In genomic region chr19:3684414-3684813, GRCm38 (mm10) we compare ENCODE assay signal across 8 mouse cellular contexts. TPM values are rescaled to one million over a fixed set of nuclear protein-coding genes. Genes with fewer than 3 reads are reported as not detected.
DNase-seq lines count a peak whose midpoint lies in the region; ATAC-seq and TF ChIP-seq lines count a peak whose summit lies in the region.

No protein-coding gene starts in this region.

- no peak for TF ChIP-seq CTCF in kidney, adult 2 months (conservative IDR thresholded peaks at IDR 0.05; ENCODE audit: insufficient read depth, insufficient read length, low read depth, low read length)

- no peaks in the 10 kb centered on the region for H3K9me3 ChIP-seq in heart, embryonic 12.5 days (replicated peaks)
- H3K9me3 ChIP-seq in hindbrain, embryonic 14.5 days (ENCODE audit: control insufficient read depth, low read length) = no peaks in the 10 kb centered on the region
- no peaks in the 10 kb centered on the region for H3K9me3 ChIP-seq in midbrain, embryonic 13.5 days

- TF ChIP-seq POLR2A in kidney, adult 2 months (IDR thresholded peaks at IDR 0.05; ENCODE audit: low read depth, low read length) = no peak

- peak overlapping the region; percentile 95; the same call in 1 of the 2 replicates for H3K9ac ChIP-seq in heart, embryonic 12.5 days
- 0 out of 2 replicates have a peak overlapping the region, but pooled peaks have one; percentile 4 for H3K9ac ChIP-seq in hindbrain, embryonic 14.5 days
- H3K9ac ChIP-seq in midbrain, embryonic 13.5 days (replicated peaks) = no peak overlapping the region; the same call in 1 of the 2 replicates

- H3K27ac ChIP-seq in heart, embryonic 12.5 days (ENCODE audit: poor library complexity, severe bottlenecking) = 0 out of 2 replicates have a peak overlapping the region, but pooled peaks have one; percentile 70
- H3K27ac ChIP-seq in hindbrain, embryonic 14.5 days = no peak overlapping the region
- H3K27ac ChIP-seq in midbrain, embryonic 13.5 days = no peak overlapping the region
- no peak overlapping the region for H3K27ac ChIP-seq in kidney, adult 2 months (ENCODE audit: insufficient read depth, low read depth, low read length)

- no peaks in the 10 kb centered on the region for H3K36me3 ChIP-seq in heart, embryonic 12.5 days
- no peaks in the 10 kb centered on the region for H3K36me3 ChIP-seq in hindbrain, embryonic 14.5 days (replicated peaks; ENCODE audit: control insufficient read depth, insufficient read depth)
- no peaks in the 10 kb centered on the region for H3K36me3 ChIP-seq in midbrain, embryonic 13.5 days
- no peaks in the 10 kb centered on the region for H3K36me3 ChIP-seq in kidney, adult 2 months (ENCODE audit: control insufficient read depth, insufficient read depth, low read length)

- no peak for DNase-seq in heart, postnatal 14 days
- DNase-seq in embryo, embryonic 10.5 days (ENCODE audit: low spot score) = peak; percentile 45
- DNase-seq in hindbrain, embryonic 14.5 days (ENCODE audit: low spot score) = no peak
- DNase-seq in adrenal gland, postnatal 14 days = no peak
- no peak for DNase-seq in gastrocnemius, postnatal 14 days
- no peak for DNase-seq in kidney, adult 2 months

- ATAC-seq in heart, embryonic 12.5 days (ENCODE audit: insufficient number of reproducible peaks, low FRiP score) = no peak
- ATAC-seq in hindbrain, embryonic 14.5 days (ENCODE audit: low FRiP score) = no peak
- ATAC-seq in midbrain, embryonic 13.5 days = no peak

- peak overlapping the region; percentile 89 for H3K4me3 ChIP-seq in heart, embryonic 12.5 days
- H3K4me3 ChIP-seq in hindbrain, embryonic 14.5 days (replicated peaks; ENCODE audit: low read length) = no peak overlapping the region
- H3K4me3 ChIP-seq in midbrain, embryonic 13.5 days (replicated peaks) = no peak overlapping the region
- no peak overlapping the region for H3K4me3 ChIP-seq in kidney, adult 2 months (ENCODE audit: insufficient read depth, low read depth, low read length)

- WGBS in heart, embryonic 12.5 days = 21% methylated on average over 1 of the region's 1 CpGs
- WGBS in hindbrain, embryonic 14.5 days = 22% methylated on average over 1 of the region's 1 CpGs
- WGBS in midbrain, embryonic 13.5 days = 10% methylated on average over 1 of the region's 1 CpGs
- WGBS in kidney, adult 2 months = 62% methylated on average over 1 of the region's 1 CpGs

- peaks cover 60% of the 10 kb centered on the region for H3K4me1 ChIP-seq in heart, embryonic 12.5 days (replicated peaks)
- H3K4me1 ChIP-seq in hindbrain, embryonic 14.5 days (replicated peaks; ENCODE audit: control insufficient read depth, insufficient read depth, low read length) = peaks cover 25% of the 10 kb centered on the region
- peaks cover 33% of the 10 kb centered on the region for H3K4me1 ChIP-seq in midbrain, embryonic 13.5 days (replicated peaks)
- H3K4me1 ChIP-seq in kidney, adult 2 months (ENCODE audit: control insufficient read depth, insufficient read depth, low read length) = peaks cover 42% of the 10 kb centered on the region

- H3K27me3 ChIP-seq in heart, embryonic 12.5 days (replicated peaks) = no peaks in the 10 kb centered on the region
- peaks cover 14% of the 10 kb centered on the region for H3K27me3 ChIP-seq in hindbrain, embryonic 14.5 days (ENCODE audit: control insufficient read depth, insufficient read depth, low read length)
- peaks cover 21% of the 10 kb centered on the region for H3K27me3 ChIP-seq in midbrain, embryonic 13.5 days
- no peaks in the 10 kb centered on the region for H3K27me3 ChIP-seq in kidney, adult 2 months (replicated peaks; ENCODE audit: control insufficient read depth, insufficient read depth, low read length)

- intact Hi-C loops in heart, postnatal 14 days (cut with DNase I) = loop anchor here (2.0 to 10.0 kb wide), 4 partner anchors 16 to 360 kb away; partner anchors contain the start of gene Cpt1a
- intact Hi-C loops in gastrocnemius, postnatal 14 days (cut with DNase I; ENCODE audit: low total_unique reads) = no loop called here

- H3K4me2 ChIP-seq in heart, embryonic 12.5 days = peak overlapping the region; percentile 96
- peak overlapping the region; percentile 100 for H3K4me2 ChIP-seq in hindbrain, embryonic 14.5 days (replicated peaks)
- peak overlapping the region; percentile 100 for H3K4me2 ChIP-seq in midbrain, embryonic 13.5 days (replicated peaks)

RNA-seq across cellular contexts. Expression of gene Lrp5, which starts 1.9 kb away (rescaled TPM):
- polyA plus RNA-seq in heart, embryonic 12.5 days (2016; fragmentation: Nextera tagmentation; extraction: Ambion mirVana) = 3.3 and 4.2 TPM in 2 replicates
- 10 to 100 TPM; 47.8 to 52.8 TPM for total RNA-seq in heart, postnatal 14 days (2021)
- polyA plus RNA-seq in hindbrain, embryonic 14.5 days (2014; fragmentation: Nextera tagmentation; extraction: Ambion mirVana) = 1.4 and 1.8 TPM in 2 replicates
- 1.5 and 1.7 TPM in 2 replicates for polyA plus RNA-seq in midbrain, embryonic 13.5 days (2015; fragmentation: Nextera tagmentation; extraction: Ambion mirVana)
- 96.5 and 97.9 TPM in 2 replicates for total RNA-seq in adrenal gland, postnatal 14 days (2021)
- total RNA-seq in gastrocnemius, postnatal 14 days (2021) = 10 to 100 TPM; 33.0 to 39.3 TPM
- 33.9 and 34.2 TPM in 2 replicates for polyA plus RNA-seq in kidney, adult 2 months (2012; rRNA removed)

RNA-seq across cellular contexts. Expression of gene 1810055G02Rik, which starts 23.7 kb away (rescaled TPM):
- polyA plus RNA-seq in heart, embryonic 12.5 days (2016; fragmentation: Nextera tagmentation; extraction: Ambion mirVana) = 25.7 and 26.7 TPM in 2 replicates
- 1 to 10 TPM; 8.9 TPM for total RNA-seq in heart, postnatal 14 days (2021)
- polyA plus RNA-seq in hindbrain, embryonic 14.5 days (2014; fragmentation: Nextera tagmentation; extraction: Ambion mirVana) = 34.0 and 38.1 TPM in 2 replicates
- polyA plus RNA-seq in midbrain, embryonic 13.5 days (2015; fragmentation: Nextera tagmentation; extraction: Ambion mirVana) = 27.9 and 30.1 TPM in 2 replicates
- total RNA-seq in adrenal gland, postnatal 14 days (2021) = 29.2 and 33.7 TPM in 2 replicates
- 10 to 100 TPM in 1 of 2 experiments, 1 to 10 TPM in 1; 9.7 to 15.9 TPM for total RNA-seq in gastrocnemius, postnatal 14 days (2021)
- polyA plus RNA-seq in kidney, adult 2 months (2012; rRNA removed) = 18.8 and 23.3 TPM in 2 replicates
